Mouse (Mus musculus) intestine, embryonic 15.5 days (tissue): ENCODE results near the gene Arl14ep. TPM values are rescaled to one million over a fixed set of nuclear protein-coding genes. Genes with fewer than 3 reads are reported as not detected.
"Not testable (repeated sequence)": the region's sequence is repeated elsewhere in the genome, so short reads cannot be mapped to it uniquely, and the experiment has no call there.

Experiments used
- ATAC-seq: fragments of 200-750 bp; cut with Nextera tagmentation; 2 replicates; pipeline ENCODE4 v1.8.0; 2017; ENCODE audit warnings: moderate TSS enrichment, moderate library complexity
- H3K27ac ChIP-seq: fragments of 300-500 bp; sonication (generic); 2 replicates; pipeline ENCODE4 v1.5.1; 2015; ENCODE audit warnings: mild to moderate bottlenecking, inconsistent platforms
- H3K27me3 ChIP-seq: fragments of 300-500 bp; sonication (generic); replicated peaks from 2 replicates; pipeline ENCODE4 v1.6.1; 2015; ENCODE audit warnings: inconsistent platforms
- H3K36me3 ChIP-seq: fragments of 300-500 bp; sonication (generic); 2 replicates; pipeline ENCODE4 v1.6.1; 2015; ENCODE audit warnings: inconsistent platforms
- H3K4me1 ChIP-seq: fragments of 300-500 bp; sonication (generic); replicated peaks from 2 replicates; pipeline ENCODE4 v1.6.1; 2015; ENCODE audit warnings: inconsistent platforms
- H3K4me2 ChIP-seq: fragments of 300-500 bp; sonication (generic); replicated peaks from 2 replicates; pipeline ENCODE4 v1.6.1; 2015; ENCODE audit warnings: mild to moderate bottlenecking, inconsistent platforms
- H3K4me3 ChIP-seq: fragments of 300-500 bp; sonication (generic); replicated peaks from 2 replicates; pipeline ENCODE4 v1.5.1; 2015; ENCODE audit warnings: inconsistent platforms
- H3K9ac ChIP-seq: fragments of 300-500 bp; sonication (generic); 2 replicates; pipeline ENCODE4 v1.6.1; 2015; ENCODE audit warnings: inconsistent platforms
- H3K9me3 ChIP-seq: fragments of 300-500 bp; sonication (generic); 2 replicates; pipeline ENCODE4 v1.6.1; 2016; ENCODE audit warnings: inconsistent platforms
- WGBS: fragments of 180-500 bp; shearing (Covaris S2); methylation state at CpG from one replicate; pipeline ENCODE4 v1.1.7; 2015; 5-methylcytosine and 5-hydroxymethylcytosine counted together
- polyA plus RNA-seq: library from polyadenylated mRNA; unstranded; fragments of >200 nt; fragmentation: Nextera tagmentation; extraction: Ambion mirVana; gene quantifications from 2 replicates; pipeline ENCODE4 v1.2.1, GENCODE M21; 2015

Gene Arl14ep
- 29.0 and 32.0 TPM in 2 replicates for polyA plus RNA-seq

- Histone ChIP-seq H3K9me3 (no peaks in the 10 kb centered on the region), H3K4me1 (0 out of 2 replicates have a peak, but pooled peaks cover 5% of the 10 kb centered on the region), H3K9ac (peak within 1 kb of the TSS; percentile 90), H3K36me3 (no peaks in the 10 kb centered on the region), H3K27me3 (no peaks in the 10 kb centered on the region), H3K4me3 (peak within 1 kb of the TSS; percentile 81), H3K27ac (peak within 1 kb of the TSS; percentile 55; the same call in 1 of the 2 replicates), H3K4me2 (peak within 1 kb of the TSS; percentile 79)
- peak; percentile 99 for ATAC-seq
- WGBS = 1% methylated on average over 36 of the region's 36 CpGs
Measured at GRCm38 (mm10) chr2:106973959-106974639, at the start of gene Arl14ep. Gene Arl14ep, minus strand, starts transcription at chr2:106974424.

DNA sequence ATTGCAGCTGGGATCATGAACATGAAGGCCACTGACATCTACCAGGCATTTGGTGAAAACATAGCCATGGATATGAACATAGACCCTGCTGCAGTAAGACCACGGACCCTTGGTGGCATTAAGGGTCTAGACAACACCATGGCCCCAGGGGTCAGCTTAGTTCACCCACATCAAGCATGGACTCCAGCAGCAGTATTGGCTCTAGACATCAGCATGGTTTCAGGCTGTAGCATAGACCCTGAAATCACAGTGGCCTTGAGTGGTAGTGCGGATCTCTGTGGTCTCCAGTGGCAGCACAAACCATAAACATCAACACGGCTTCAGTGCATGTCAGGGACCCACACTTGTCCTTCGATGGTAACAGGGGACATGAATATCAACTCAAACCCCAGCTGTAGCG is 48.5 kb upstream of the Arl14ep start:
- 91% methylated on average over 5 of the region's 5 CpGs for WGBS

DNA sequence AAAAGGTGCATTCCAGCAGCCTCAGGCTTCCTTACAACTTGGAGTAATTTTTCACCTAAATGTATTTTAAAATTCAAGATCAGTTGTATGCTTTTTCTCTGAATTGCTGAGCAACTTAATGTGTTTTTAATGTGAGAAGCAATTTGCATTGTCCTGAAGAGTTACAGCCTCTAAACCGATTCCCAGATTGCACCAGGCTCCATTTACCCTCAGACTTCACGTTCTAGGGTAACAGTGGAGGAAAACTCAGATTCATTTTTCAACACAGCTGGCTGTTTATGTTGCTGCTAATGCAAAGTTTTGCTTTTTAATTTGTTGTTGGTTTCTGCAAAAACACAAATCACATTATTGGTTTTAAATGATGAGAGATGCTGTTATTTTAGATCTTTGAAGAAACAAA is 45.1 kb upstream of the Arl14ep start:
- Histone ChIP-seq H3K27me3 (no peaks in the 10 kb centered on the region), H3K4me1 (no peaks in the 10 kb centered on the region), H3K27ac (no peak overlapping the region), H3K9ac (no peak overlapping the region), H3K9me3 (no peaks in the 10 kb centered on the region), H3K4me3 (no peak overlapping the region), H3K4me2 (no peak overlapping the region), H3K36me3 (no peaks in the 10 kb centered on the region)
- WGBS = 57% methylated on average over 2 of the region's 2 CpGs
- no peak for ATAC-seq

More for the DNA sequence above, 48.5 kb upstream of the Arl14ep start:
- no peaks in the 10 kb centered on the region for H3K27me3 ChIP-seq
- no peak overlapping the region for H3K27ac ChIP-seq
- H3K36me3 ChIP-seq = no peaks in the 10 kb centered on the region
- no peak overlapping the region for H3K9ac ChIP-seq
- no peak overlapping the region for H3K4me2 ChIP-seq
- no peaks in the 10 kb centered on the region for H3K4me1 ChIP-seq
- no peak overlapping the region for H3K4me3 ChIP-seq
- no peaks in the 10 kb centered on the region for H3K9me3 ChIP-seq
- ATAC-seq = no peak

GRCm38 (mm10) chr2:107013161-107013560 is 38.9 kb upstream of the Arl14ep start:
- H3K9ac ChIP-seq = no peak overlapping the region
- H3K36me3 ChIP-seq = no peaks in the 10 kb centered on the region
- WGBS = 78% methylated on average over 4 of the region's 4 CpGs
- no peak for ATAC-seq
- H3K4me1 ChIP-seq = no peaks in the 10 kb centered on the region
- no peaks in the 10 kb centered on the region for H3K9me3 ChIP-seq
- no peak overlapping the region for H3K4me3 ChIP-seq
- H3K27ac ChIP-seq = no peak overlapping the region
- H3K27me3 ChIP-seq = no peaks in the 10 kb centered on the region
- no peak overlapping the region for H3K4me2 ChIP-seq

DNA sequence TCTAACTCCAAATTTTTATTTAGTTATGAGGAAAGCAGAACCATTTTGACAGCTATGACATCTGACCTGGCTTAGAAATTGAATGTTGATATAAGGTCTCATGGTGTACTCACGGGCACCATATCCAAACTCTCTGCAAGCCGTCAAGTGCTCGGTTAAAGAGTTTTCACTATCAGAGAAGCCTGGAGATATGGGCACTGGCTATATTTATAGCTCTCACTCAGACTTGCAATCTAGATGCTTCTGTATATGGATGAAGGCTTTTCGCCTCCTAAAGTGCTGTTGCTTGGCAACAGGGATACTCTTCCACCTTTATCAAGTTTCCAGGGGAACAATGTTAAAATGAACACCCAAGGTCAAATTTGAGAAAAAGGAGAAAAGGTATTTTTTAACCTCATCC is 38.1 kb upstream of the Arl14ep start:
- no peak for ATAC-seq
- H3K9ac ChIP-seq = no peak overlapping the region
- H3K9me3 ChIP-seq = no peaks in the 10 kb centered on the region
- no peak overlapping the region for H3K4me2 ChIP-seq
- 79% methylated on average over 4 of the region's 4 CpGs for WGBS
- H3K4me1 ChIP-seq = no peaks in the 10 kb centered on the region
- H3K27ac ChIP-seq = no peak overlapping the region
- H3K4me3 ChIP-seq = no peak overlapping the region
- no peaks in the 10 kb centered on the region for H3K36me3 ChIP-seq
- H3K27me3 ChIP-seq = no peaks in the 10 kb centered on the region

DNA sequence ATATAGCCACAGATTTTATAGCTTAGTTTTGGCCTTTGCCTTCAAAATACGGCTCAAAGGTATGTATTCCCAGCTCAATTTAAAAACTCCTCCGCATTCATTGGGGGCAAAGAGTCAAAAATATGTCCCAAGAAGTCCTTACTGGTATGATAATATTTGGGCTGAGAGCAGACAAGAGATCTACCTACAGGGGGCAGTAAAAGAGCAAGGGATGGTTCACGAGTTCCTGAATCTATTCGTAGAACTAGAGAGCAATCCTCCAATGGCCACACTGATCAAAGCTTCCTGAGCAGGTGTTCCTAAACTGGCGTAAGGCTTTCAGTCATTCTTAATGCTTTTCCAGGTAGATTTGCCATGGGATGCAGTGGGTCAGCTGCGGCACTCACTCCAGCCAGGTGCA is 35.9 kb upstream of the Arl14ep start:
- H3K4me2 ChIP-seq = no peak overlapping the region
- no peak overlapping the region for H3K9ac ChIP-seq
- ATAC-seq = no peak
- no peaks in the 10 kb centered on the region for H3K4me1 ChIP-seq
- no peaks in the 10 kb centered on the region for H3K9me3 ChIP-seq
- no peak overlapping the region for H3K27ac ChIP-seq
- H3K27me3 ChIP-seq = no peaks in the 10 kb centered on the region
- 82% methylated on average over 6 of the region's 6 CpGs for WGBS
- H3K4me3 ChIP-seq = no peak overlapping the region
- no peaks in the 10 kb centered on the region for H3K36me3 ChIP-seq

DNA sequence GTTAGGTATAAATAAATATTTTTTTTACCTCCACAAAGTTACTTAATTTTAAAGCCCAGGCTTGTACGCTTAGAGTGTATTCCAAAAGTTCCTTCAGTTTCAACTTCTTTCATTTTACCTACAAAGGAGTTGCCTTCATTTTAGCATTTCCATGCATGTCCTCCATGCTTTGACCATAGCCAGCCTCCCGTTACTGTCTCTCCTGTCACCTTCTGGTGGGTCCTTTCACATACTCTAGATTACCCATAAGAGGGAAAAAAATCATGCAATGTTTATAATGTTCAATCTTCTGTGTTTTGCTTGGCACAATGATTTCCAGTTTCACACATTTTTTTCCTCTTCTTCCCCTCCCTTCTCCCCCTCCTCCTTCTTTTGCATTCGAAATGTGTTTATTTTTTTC is 32.2 kb upstream of the Arl14ep start:
- Histone ChIP-seq H3K9me3 (no peaks in the 10 kb centered on the region), H3K36me3 (no peaks in the 10 kb centered on the region), H3K27me3 (no peaks in the 10 kb centered on the region), H3K4me1 (no peaks in the 10 kb centered on the region), H3K4me2 (no peak overlapping the region), H3K4me3 (no peak overlapping the region), H3K9ac (no peak overlapping the region), H3K27ac (no peak overlapping the region)
- no peak for ATAC-seq
- 77% methylated on average over 3 of the region's 3 CpGs for WGBS

DNA sequence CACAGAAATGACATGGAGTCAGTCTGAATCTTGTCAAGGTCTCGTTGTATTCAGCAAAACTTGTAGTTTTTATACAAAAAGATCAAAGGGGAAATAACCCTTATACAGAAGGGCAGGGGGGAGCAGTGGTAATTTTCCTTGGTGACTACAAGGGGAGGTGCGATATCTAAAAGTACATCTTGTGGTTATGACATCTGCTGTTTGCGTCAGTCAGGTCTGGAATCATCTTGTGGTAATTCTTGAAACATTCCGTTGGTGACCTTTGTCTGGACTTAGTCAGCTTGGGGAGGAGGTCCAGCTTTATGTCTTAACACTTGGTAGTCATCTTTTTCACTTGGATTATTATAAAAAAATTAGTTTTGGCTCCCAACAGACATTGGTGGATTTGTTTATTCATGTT is 31.7 kb upstream of the Arl14ep start:
- H3K27ac ChIP-seq, H3K4me3 ChIP-seq, H3K4me1 ChIP-seq, H3K4me2 ChIP-seq, H3K27me3 ChIP-seq, H3K36me3 ChIP-seq, H3K9me3 ChIP-seq, H3K9ac ChIP-seq, ATAC-seq: not testable (repeated sequence)
- 85% methylated on average over 4 of the region's 4 CpGs for WGBS

- Histone ChIP-seq H3K36me3 (no peaks in the 10 kb centered on the region), H3K27ac (no peak overlapping the region), H3K27me3 (no peaks in the 10 kb centered on the region), H3K4me2 (no peak overlapping the region), H3K9me3 (no peaks in the 10 kb centered on the region), H3K4me1 (no peaks in the 10 kb centered on the region), H3K9ac (no peak overlapping the region), H3K4me3 (no peak overlapping the region)
- ATAC-seq = no peak
- WGBS = 90% methylated on average over 1 of the region's 1 CpGs
Measured at GRCm38 (mm10) chr2:106991261-106991660, 17.0 kb upstream of the Arl14ep start.

DNA sequence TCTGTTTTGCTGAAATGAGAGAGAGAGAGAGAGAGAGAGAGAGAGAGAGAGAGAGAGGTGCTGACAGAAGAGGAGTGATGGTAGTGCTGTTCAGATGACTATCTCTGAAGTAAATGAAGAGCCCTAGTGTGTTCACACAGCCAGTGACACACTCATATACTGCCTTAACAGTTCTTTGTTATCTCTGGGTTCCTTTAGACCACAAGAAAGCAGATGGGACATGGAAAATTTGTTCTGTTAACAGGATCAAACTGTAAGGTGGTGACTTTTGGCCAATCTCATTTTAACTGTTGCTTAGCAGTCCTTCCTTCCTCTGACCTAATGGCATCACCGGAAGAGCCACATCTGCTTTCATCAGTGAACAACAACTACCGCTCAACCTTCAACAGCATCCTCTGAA is 10.7 kb upstream of the Arl14ep start:
- H3K4me3 ChIP-seq = no peak overlapping the region
- WGBS = 87% methylated on average over 2 of the region's 2 CpGs
- H3K27ac ChIP-seq = no peak overlapping the region
- no peaks in the 10 kb centered on the region for H3K27me3 ChIP-seq
- H3K36me3 ChIP-seq = no peaks in the 10 kb centered on the region
- no peaks in the 10 kb centered on the region for H3K4me1 ChIP-seq
- no peak for ATAC-seq
- no peaks in the 10 kb centered on the region for H3K9me3 ChIP-seq
- no peak overlapping the region for H3K9ac ChIP-seq
- no peak overlapping the region for H3K4me2 ChIP-seq

DNA sequence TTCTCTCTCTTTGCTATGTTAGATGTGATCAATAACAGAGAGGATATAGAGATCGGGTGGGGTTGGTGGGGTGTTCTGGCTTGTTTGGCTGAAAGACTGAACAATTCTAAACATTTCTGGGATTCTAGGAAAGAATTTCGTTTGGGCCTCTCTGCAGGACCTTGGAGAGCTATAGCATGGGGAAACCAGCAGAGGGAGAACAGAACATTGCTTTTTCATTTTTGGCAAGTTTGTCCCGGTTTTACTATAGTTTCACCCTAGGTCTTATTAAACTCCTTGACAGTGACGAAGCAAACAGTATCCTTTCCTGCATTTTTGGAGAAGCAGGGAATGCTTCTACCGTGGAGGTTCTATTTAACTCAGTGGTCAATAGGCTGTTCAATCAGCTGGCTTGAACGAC is 8.3 kb upstream of the Arl14ep start:
- H3K4me1 ChIP-seq = no peaks in the 10 kb centered on the region
- H3K9me3 ChIP-seq = no peaks in the 10 kb centered on the region
- no peak overlapping the region for H3K4me2 ChIP-seq
- no peak for ATAC-seq
- H3K27ac ChIP-seq = no peak overlapping the region
- no peak overlapping the region for H3K4me3 ChIP-seq
- no peaks in the 10 kb centered on the region for H3K36me3 ChIP-seq
- H3K9ac ChIP-seq = no peak overlapping the region
- no peaks in the 10 kb centered on the region for H3K27me3 ChIP-seq
- whole genome bisulfite sequencing = 40% methylated on average over 6 of the region's 6 CpGs

DNA sequence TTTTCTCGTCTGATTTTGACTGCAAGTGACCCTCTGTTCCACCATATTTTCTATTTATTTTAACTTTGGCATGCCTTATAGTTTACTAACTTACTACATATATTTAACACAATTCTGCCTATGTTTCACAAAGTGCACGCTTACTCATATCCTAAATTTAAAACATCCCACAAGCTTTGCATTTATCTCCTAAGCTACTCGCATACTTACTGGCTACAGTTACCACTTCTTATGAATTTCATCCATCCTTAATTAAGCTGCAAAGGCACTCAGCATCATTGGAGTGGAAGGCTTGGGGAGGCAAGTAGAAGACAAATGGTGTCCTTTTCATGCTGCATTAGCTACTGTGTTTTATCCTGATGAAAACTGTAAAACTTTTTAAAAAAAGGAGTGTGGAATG is 2.2 kb upstream of the Arl14ep start:
- 87% methylated on average over 3 of the region's 3 CpGs for WGBS
- no peaks in the 10 kb centered on the region for H3K36me3 ChIP-seq
- H3K4me1 ChIP-seq = 0 out of 2 replicates have a peak, but pooled peaks cover 5% of the 10 kb centered on the region
- H3K27ac ChIP-seq = no peak overlapping the region
- H3K4me3 ChIP-seq = no peak overlapping the region
- H3K9ac ChIP-seq = no peak overlapping the region
- H3K9me3 ChIP-seq = no peaks in the 10 kb centered on the region
- no peak overlapping the region for H3K4me2 ChIP-seq
- H3K27me3 ChIP-seq = no peaks in the 10 kb centered on the region
- ATAC-seq = no peak

DNA sequence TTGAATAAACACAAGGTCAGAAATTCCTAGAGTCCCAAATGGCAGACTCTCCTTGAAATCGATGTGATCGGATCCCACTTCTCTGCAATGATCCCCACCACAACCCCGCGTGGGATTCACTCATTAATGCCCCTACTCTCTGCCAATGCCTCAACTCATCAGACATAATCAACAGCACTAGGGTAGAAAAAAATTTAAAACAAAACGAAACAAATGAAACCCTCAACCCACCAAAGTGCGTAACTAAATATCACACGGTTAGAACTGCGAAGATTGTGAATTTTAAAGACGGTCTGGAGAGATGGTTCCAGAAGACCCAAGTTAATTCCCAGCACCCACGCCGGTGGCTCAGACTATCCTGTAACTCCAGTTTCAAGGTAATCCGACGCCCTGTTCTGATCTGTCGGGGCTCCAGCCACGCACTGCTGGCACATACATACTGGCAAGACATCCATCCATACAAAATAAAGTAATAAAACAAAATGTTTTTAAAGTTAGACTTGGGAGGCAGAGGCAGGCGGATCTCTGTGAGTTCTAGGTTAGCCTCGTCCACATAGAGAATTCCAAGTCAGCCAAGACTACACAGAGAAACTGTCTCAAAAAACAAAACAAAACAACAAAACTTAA is 779 bp downstream of the Arl14ep start:
- H3K4me3 ChIP-seq = peak overlapping the region; percentile 81
- H3K27ac ChIP-seq = no peak overlapping the region
- H3K4me1 ChIP-seq = 0 out of 2 replicates have a peak, but pooled peaks cover 5% of the 10 kb centered on the region
- H3K27me3 ChIP-seq = no peaks in the 10 kb centered on the region
- 0 out of 2 replicates have a peak, but pooled peaks cover 2% of the 10 kb centered on the region for H3K36me3 ChIP-seq
- H3K9me3 ChIP-seq = no peaks in the 10 kb centered on the region
- peak; percentile 9; the same call in 1 of the 2 replicates for ATAC-seq
- peak overlapping the region; percentile 90 for H3K9ac ChIP-seq
- 64% methylated on average over 17 of the region's 17 CpGs for WGBS
- H3K4me2 ChIP-seq = peak overlapping the region; percentile 79
